Mouse (Mus musculus): ENCODE measurements at regions not wholly inside any gene's neighbourhood (a gene's known extent, or its start where the extent isn't known, plus 50 kb on each side); places are given as distances from the start of the nearest gene placed in this dataset.
A peak's percentile ranks its signal among the peaks of the same experiment; 100 is the strongest.

DNA sequence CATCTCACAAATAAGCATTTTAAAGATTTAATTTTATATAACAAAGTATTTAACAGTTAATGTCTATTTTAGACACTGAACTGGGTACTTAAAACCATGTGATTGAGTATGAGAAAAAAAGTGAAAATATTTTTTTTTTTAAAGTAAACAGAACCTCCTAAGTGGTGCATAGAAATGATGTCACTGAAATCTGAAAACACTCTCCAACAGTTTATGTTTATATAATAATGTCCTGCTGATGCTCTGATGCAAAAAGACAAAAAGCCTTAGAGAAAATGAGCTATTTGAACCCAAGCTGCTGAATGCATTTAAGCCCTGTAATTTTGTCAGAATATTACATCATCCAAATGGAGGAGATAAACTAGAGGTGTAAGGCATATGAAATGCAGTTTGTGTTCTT is 3447.1 kb downstream of the 9330182O14Rik start:
- Histone ChIP-seq H3K4me2 (no peak overlapping the region), H3K9me3 (no peaks in the 10 kb centered on the region), H3K4me3 (no peak overlapping the region), H3K36me3 (no peaks in the 10 kb centered on the region), H3K27ac (replicated peaks) (no peak overlapping the region), H3K27me3 (no peaks in the 10 kb centered on the region), H3K9ac (no peak overlapping the region), H3K4me1 (replicated peaks) (no peaks in the 10 kb centered on the region)
- ATAC-seq (ENCODE audit: low read depth), result no peak

DNA sequence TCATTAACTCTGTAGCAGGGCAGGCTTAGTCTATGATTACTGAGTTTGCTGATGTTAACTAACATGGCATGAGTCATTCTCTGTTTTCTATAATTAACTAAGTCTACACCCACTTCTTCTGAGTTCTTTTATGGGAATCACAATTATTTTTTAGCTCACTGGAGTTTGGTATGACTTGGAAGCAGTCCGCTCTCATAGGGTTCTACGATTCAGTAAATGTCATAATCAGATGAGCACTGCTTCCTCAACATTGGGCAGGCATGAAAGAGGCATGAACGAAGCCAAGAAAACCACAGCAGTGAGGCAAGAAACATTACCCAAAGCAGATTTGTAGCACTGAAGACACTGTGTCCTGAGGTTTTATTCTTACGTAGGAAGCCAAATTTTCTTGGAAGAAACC is 3451.6 kb downstream of the 9330182O14Rik start:
- Histone ChIP-seq H3K9ac (no peak overlapping the region), H3K36me3 (no peaks in the 10 kb centered on the region), H3K4me3 (no peak overlapping the region), H3K9me3 (no peaks in the 10 kb centered on the region), H3K4me1 (replicated peaks) (no peaks in the 10 kb centered on the region), H3K4me2 (no peak overlapping the region), H3K27me3 (no peaks in the 10 kb centered on the region), H3K27ac (replicated peaks) (no peak overlapping the region)
- 92% methylated on average over 4 of the region's 4 CpGs for WGBS
- ATAC-seq (ENCODE audit: low read depth), result no peak

DNA sequence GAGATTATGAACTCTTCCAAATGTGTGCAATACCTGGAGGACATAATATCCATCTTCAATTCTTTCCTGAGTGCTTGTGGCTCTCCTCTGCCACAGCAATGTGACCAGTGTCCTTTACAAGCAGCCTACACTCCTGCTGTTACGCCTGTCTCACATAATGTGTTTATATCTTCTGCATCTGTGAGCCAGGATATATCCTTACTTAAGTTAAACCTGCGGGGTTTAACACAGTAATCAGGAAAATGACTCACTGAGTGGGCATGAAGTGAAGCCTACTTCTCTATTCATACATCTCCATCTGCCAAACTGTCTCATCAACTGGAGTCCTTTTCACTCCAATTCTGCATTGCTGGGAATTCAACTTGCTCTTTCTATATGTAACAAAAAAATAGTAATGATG is 3453.9 kb downstream of the 9330182O14Rik start:
- WGBS, result 82% methylated on average over 2 of the region's 2 CpGs
- no peak overlapping the region for H3K9ac ChIP-seq
- no peak overlapping the region for H3K4me3 ChIP-seq
- H3K27ac ChIP-seq (replicated peaks), result no peak overlapping the region
- no peak for ATAC-seq (ENCODE audit: low read depth)
- H3K36me3 ChIP-seq, result no peaks in the 10 kb centered on the region
- H3K9me3 ChIP-seq, result no peaks in the 10 kb centered on the region
- H3K4me2 ChIP-seq, result no peak overlapping the region
- no peaks in the 10 kb centered on the region for H3K27me3 ChIP-seq
- H3K4me1 ChIP-seq (replicated peaks), result no peaks in the 10 kb centered on the region

DNA sequence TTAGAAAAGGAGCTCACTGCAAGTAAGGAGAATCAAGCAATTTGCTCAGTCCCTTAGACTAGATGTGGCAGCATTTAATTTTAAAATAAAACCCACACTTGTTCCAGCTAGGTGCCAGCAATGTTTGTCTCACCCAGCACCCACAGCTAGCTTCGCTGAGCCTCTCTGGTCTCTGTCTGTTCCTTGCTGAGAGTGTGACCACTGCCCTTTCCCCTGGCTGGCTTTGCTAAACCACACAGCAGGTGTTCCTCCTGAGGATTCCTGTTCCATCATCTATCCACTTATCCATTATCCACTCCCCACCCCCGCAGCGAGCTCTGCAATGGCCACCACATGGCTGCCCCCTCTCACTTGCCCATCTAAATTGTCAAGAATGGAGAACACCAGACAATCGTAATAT is 3473.5 kb downstream of the 9330182O14Rik start:
- no peak overlapping the region for H3K9ac ChIP-seq
- no peak overlapping the region for H3K4me2 ChIP-seq
- H3K4me3 ChIP-seq, result no peak overlapping the region
- no peak for ATAC-seq (ENCODE audit: low read depth)
- 91% methylated on average over 4 of the region's 4 CpGs for WGBS
- no peaks in the 10 kb centered on the region for H3K4me1 ChIP-seq (replicated peaks)
- H3K27ac ChIP-seq (replicated peaks), result no peak overlapping the region
- no peaks in the 10 kb centered on the region for H3K36me3 ChIP-seq
- no peaks in the 10 kb centered on the region for H3K27me3 ChIP-seq
- no peaks in the 10 kb centered on the region for H3K9me3 ChIP-seq

DNA sequence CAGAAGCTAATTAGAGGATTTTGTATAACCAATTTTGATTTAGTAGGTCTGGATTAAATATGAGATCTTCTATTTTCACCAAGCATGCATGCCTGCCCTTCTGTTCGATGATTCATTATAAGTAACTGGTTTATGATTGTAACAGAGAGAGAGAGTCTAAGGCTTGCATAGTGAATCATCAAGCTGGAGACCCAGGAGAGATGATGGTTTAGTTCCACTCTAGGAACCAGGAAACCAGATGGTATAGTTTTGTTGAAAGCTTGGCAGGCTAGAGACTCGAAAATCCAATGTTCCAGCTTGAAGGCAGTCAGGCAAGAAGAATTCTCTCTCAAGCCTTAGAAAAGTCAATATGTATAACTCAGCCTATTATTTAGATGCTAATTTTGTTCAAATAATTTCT is 3475.7 kb downstream of the 9330182O14Rik start:
- Histone ChIP-seq H3K27me3 (no peaks in the 10 kb centered on the region), H3K9ac (no peak overlapping the region), H3K36me3 (no peaks in the 10 kb centered on the region), H3K4me2 (no peak overlapping the region), H3K4me1 (replicated peaks) (peaks cover 6% of the 10 kb centered on the region; the same call in 1 of the 2 replicates), H3K27ac (replicated peaks) (no peak overlapping the region), H3K9me3 (no peaks in the 10 kb centered on the region), H3K4me3 (no peak overlapping the region)
- no peak for ATAC-seq (ENCODE audit: low read depth)
- 89% methylated on average over 2 of the region's 2 CpGs for WGBS

DNA sequence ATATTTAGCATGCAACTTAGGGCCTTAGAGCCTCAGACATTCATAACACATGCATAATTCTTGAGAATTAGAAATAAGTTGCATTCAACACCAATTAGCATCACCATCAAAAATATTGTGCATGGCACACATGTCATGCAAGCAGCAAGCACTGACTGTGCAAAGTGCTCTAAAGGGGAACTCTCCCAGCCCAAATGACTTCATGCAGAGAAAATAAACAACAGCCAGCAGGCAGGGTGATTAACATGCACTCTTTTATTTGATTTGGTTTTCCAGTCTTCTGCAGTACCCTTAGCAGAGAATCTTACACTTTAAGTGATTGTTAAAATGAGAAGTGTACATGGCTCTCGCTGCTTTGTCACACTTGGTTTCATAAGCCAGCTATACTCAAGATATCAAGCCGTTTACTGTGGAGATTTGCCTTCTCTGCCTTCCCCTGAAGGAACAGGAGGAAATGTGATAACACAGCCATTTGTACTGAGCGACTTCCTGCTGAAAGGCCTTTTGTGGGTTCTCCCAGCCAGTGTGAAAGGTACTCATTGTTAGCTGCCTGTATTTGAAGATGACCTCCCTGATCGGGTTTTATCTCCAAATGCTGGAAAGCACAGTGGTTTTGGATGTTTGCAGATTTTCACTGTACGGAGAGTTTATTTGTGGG is 3480.0 kb downstream of the 9330182O14Rik start:
- Histone ChIP-seq H3K4me3 (no peak overlapping the region), H3K4me2 (no peak overlapping the region), H3K27me3 (no peaks in the 10 kb centered on the region), H3K9ac (no peak overlapping the region), H3K27ac (replicated peaks) (no peak overlapping the region), H3K36me3 (no peaks in the 10 kb centered on the region), H3K4me1 (replicated peaks) (peaks cover 6% of the 10 kb centered on the region; the same call in 1 of the 2 replicates), H3K9me3 (no peaks in the 10 kb centered on the region)
- 40% methylated on average over 5 of the region's 5 CpGs for WGBS
- ATAC-seq (ENCODE audit: low read depth), result 0 out of 2 replicates have a peak, but pooled peaks have one; percentile 40

DNA sequence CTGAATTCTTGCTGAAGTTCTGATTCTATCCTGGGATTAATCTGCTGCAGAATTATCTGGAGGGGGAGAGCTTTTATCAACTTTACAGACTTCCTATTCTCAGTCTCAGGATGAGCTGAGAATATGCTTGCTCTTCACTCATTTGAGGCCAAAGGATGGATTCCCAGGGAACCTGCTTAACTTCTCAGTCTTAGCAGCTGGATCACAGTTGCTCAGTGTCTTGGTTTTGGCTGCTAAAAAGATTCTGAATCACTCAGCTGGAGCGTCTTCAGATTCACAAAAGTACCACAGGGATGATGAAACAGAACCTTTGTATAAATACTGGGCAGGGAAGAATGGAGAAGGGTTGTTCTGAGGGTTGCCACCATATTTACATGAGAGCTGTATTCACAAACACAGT is 3481.6 kb downstream of the 9330182O14Rik start:
- 83% methylated on average over 1 of the region's 1 CpGs for WGBS
- Histone ChIP-seq H3K36me3 (no peaks in the 10 kb centered on the region), H3K9ac (no peak overlapping the region), H3K4me1 (replicated peaks) (peaks cover 6% of the 10 kb centered on the region; the same call in 1 of the 2 replicates), H3K4me2 (no peak overlapping the region), H3K27me3 (no peaks in the 10 kb centered on the region), H3K4me3 (no peak overlapping the region), H3K9me3 (no peaks in the 10 kb centered on the region), H3K27ac (replicated peaks) (no peak overlapping the region)
- ATAC-seq (ENCODE audit: low read depth), result no peak

DNA sequence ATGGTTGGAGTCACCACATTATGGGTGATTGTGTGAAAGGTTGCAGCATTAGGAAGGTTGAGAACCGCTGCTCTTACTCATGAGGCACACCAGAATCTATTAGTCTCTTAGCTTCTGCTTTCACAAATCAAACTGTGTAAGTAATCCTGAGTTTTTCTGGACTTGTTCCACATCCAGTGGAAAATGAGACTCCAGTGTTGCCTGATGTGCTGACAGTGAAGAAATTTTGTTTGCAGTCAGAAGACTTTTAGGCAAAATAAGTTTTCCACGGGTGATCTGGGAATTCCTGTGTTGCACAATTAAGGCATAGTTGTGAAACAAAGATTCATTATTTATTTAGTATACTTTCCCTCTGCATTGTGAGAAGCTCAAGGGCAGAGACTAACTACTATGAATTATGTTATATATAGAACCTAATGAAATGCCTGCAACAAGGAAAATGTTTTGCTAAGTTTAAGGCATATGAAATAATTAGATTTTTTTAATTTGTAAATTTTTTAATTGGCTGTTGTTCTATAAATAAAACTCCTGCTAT is 3490.3 kb downstream of the 9330182O14Rik start:
- 79% methylated on average over 2 of the region's 2 CpGs for WGBS
- Histone ChIP-seq H3K27me3 (no peaks in the 10 kb centered on the region), H3K36me3 (no peaks in the 10 kb centered on the region), H3K9ac (no peak overlapping the region), H3K27ac (replicated peaks) (no peak overlapping the region), H3K9me3 (no peaks in the 10 kb centered on the region), H3K4me1 (replicated peaks) (no peaks in the 10 kb centered on the region), H3K4me3 (no peak overlapping the region), H3K4me2 (no peak overlapping the region)
- ATAC-seq (ENCODE audit: low read depth), result no peak

DNA sequence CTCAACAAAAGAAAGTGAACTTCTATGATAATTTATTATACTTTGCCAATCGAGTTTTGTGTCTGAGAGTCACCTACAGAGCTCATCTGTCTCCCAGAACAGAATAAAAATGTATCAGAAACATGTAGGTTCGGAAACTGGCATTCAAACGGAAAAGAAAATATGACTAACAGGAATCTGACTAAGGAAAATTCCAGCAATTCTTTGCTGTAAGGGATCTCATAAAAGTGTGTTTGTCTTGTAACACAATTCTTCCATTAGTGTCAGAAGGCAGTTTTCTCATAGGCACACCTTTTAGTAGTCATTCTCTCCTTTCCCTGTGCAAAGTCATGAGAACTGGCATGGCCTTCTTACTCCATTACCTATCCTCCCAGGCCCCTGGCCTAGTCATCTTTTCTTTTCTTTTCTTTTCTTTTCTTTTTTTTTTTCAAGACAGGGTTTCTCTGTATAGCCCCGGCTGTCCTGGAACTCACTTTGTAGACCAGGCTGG is 3490.9 kb downstream of the 9330182O14Rik start:
- Histone ChIP-seq H3K4me2 (no peak overlapping the region), H3K36me3 (no peaks in the 10 kb centered on the region), H3K9ac (no peak overlapping the region), H3K4me1 (replicated peaks) (no peaks in the 10 kb centered on the region), H3K27me3 (no peaks in the 10 kb centered on the region), H3K4me3 (no peak overlapping the region), H3K9me3 (no peaks in the 10 kb centered on the region), H3K27ac (replicated peaks) (no peak overlapping the region)
- ATAC-seq (ENCODE audit: low read depth), result no peak
- WGBS, result 73% methylated on average over 4 of the region's 4 CpGs

DNA sequence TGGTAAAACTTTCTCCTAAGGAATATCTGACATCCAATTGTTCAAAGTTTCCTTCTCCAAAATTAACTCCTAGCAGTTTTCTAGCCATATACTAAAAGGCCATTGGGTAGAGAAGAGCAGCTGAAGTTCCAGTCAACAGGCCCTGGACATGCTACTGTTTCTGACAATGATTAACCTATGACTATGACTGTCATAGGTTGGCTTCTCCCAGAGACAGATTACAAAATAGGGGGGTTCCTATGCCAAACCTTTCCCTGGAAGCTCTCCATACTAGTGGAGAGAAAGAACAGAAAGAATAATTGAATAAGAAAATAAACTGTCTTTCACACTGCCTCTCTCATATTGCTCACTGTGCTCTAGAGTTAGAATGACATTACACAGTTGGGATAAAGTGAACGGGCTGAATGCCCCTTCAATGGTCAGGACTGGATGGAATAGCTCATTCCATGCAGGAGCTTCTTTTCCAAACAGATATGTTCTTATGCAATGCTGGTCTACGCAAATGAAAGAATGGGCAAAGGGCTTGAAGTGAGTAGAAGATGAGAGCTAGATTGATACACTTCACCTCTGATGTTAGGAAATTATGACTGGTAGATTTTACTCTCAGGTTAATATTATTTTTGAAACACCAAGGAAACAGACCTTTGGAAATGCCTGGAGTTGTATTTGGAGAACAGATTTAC is 3516.8 kb downstream of the 9330182O14Rik start:
- 87% methylated on average over 2 of the region's 2 CpGs for WGBS
- Histone ChIP-seq H3K4me3 (no peak overlapping the region), H3K27ac (replicated peaks) (no peak overlapping the region), H3K27me3 (no peaks in the 10 kb centered on the region), H3K9me3 (no peaks in the 10 kb centered on the region), H3K36me3 (no peaks in the 10 kb centered on the region), H3K4me1 (replicated peaks) (no peaks in the 10 kb centered on the region), H3K9ac (no peak overlapping the region), H3K4me2 (no peak overlapping the region)
- ATAC-seq (ENCODE audit: low read depth), result no peak

DNA sequence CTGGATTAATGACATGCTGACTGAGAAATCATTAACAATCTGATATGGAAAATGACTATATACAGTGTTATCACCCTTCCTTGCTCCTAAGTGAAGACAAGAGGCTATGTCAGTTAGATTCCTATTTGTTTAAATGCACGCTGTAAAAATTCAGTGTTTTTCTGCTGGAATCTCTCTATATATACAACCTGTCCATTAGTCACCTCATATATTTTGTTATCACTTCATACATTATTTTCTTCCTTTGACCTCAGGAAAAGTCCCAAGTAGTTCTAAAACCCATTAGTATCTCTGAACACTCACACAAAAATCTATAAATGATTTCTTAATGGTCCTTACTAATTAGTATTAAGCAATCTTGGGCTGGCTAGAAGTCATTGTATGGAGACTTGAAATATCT is 3529.5 kb downstream of the 9330182O14Rik start:
- 85% methylated on average over 1 of the region's 1 CpGs for WGBS
- no peak for ATAC-seq (ENCODE audit: low read depth)
- H3K27ac ChIP-seq (replicated peaks), result no peak overlapping the region
- no peaks in the 10 kb centered on the region for H3K9me3 ChIP-seq
- H3K9ac ChIP-seq, result no peak overlapping the region
- no peak overlapping the region for H3K4me2 ChIP-seq
- H3K4me3 ChIP-seq, result no peak overlapping the region
- no peaks in the 10 kb centered on the region for H3K27me3 ChIP-seq
- no peaks in the 10 kb centered on the region for H3K36me3 ChIP-seq
- H3K4me1 ChIP-seq (replicated peaks), result no peaks in the 10 kb centered on the region

DNA sequence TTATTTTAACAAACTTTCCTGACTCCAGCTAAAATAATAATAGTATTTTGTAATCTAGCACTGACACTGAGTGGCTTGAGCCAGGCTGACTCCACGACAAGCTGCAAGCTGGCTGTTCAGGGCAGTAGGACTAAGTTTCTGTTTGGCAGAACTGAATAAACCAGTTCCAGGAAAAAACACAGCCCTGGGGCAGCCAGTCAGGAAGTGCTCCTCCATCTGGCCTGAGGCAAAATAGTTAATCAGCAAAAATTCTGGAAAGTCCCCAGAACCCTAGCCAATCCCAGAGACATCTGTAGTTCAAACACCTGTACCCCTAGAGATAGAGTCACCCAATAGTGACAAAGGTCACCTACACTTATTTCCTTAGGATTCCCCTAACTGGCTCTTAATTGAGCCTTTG is 3544.7 kb downstream of the 9330182O14Rik start:
- Histone ChIP-seq H3K36me3 (no peaks in the 10 kb centered on the region), H3K27ac (replicated peaks) (no peak overlapping the region), H3K27me3 (no peaks in the 10 kb centered on the region), H3K9me3 (no peaks in the 10 kb centered on the region), H3K4me2 (no peak overlapping the region), H3K4me1 (replicated peaks) (no peaks in the 10 kb centered on the region), H3K4me3 (no peak overlapping the region), H3K9ac (no peak overlapping the region)
- no peak for ATAC-seq (ENCODE audit: low read depth)
- 65% methylated on average over 1 of the region's 1 CpGs for WGBS

Data from neural tube, embryonic 13.5 days (tissue).